Mouse (Mus musculus) thymus, adult 2 months (tissue): Measurements from ENCODE around the gene Pno1. TPM values are rescaled to one million over a fixed set of nuclear protein-coding genes. Genes with fewer than 3 reads are reported as not detected.

ENCODE experiments used
- DNase-seq: peaks from one replicate; pipeline ENCODE4 v3.0.0; 2021
- H3K27ac ChIP-seq: fragments of 200-500 bp; 2 replicates; pipeline ENCODE4 v1.5.1; 2012; ENCODE audit warnings: low read length, control low read depth; ENCODE audit not compliant: control insufficient read depth, insufficient read depth
- H3K27me3 ChIP-seq: fragments of 200-500 bp; 2 replicates; pipeline ENCODE4 v1.6.1; 2012; ENCODE audit warnings: mild to moderate bottlenecking, low read length, moderate library complexity, mixed read lengths; ENCODE audit not compliant: control insufficient read depth, insufficient read depth
- H3K36me3 ChIP-seq: fragments of 200-500 bp; 2 replicates; pipeline ENCODE4 v1.6.1; 2012; ENCODE audit warnings: mild to moderate bottlenecking, low read length, moderate library complexity; ENCODE audit not compliant: control insufficient read depth, insufficient read depth
- H3K4me1 ChIP-seq: fragments of 200-500 bp; replicated peaks from 2 replicates; pipeline ENCODE4 v1.6.1; 2012; ENCODE audit warnings: low read length; ENCODE audit not compliant: control insufficient read depth, insufficient read depth
- H3K4me3 ChIP-seq: fragments of 200-500 bp; 2 replicates; pipeline ENCODE4 v1.5.1; 2012; ENCODE audit warnings: mild to moderate bottlenecking, low read length, control low read depth, moderate library complexity; ENCODE audit not compliant: control insufficient read depth, insufficient read depth
- CTCF ChIP-seq: fragments of 200-500 bp; IDR thresholded peaks from 2 replicates; pipeline ENCODE4 v1.5.1; 2012; ENCODE audit warnings: mild to moderate bottlenecking, control low read depth, low read length, moderate library complexity, borderline replicate concordance; ENCODE audit not compliant: control insufficient read depth, poor library complexity, insufficient read depth; ENCODE audit errors: extremely low read depth
- POLR2A ChIP-seq: fragments of 200-500 bp; IDR thresholded peaks from 2 replicates; pipeline ENCODE4 v1.6.1; 2012; ENCODE audit warnings: mild to moderate bottlenecking, low read length, control low read depth, moderate library complexity; ENCODE audit not compliant: control insufficient read depth, poor library complexity, insufficient read depth; ENCODE audit errors: extremely low read depth
- WGBS: fragments of 180-500 bp; shearing (Covaris S2); methylation state at CpG from one replicate; pipeline ENCODE4 v1.1.7; 2018; 5-methylcytosine and 5-hydroxymethylcytosine counted together
- polyA plus RNA-seq: library from polyadenylated mRNA; depleted of rRNA; stranded (reverse); fragments of >200 nt; gene quantifications from 2 replicates; pipeline ENCODE4 v1.2.3, GENCODE M21; 2012

The Pno1 gene
- polyA plus RNA-seq, 1 experiment = 3.7 TPM

DNA sequence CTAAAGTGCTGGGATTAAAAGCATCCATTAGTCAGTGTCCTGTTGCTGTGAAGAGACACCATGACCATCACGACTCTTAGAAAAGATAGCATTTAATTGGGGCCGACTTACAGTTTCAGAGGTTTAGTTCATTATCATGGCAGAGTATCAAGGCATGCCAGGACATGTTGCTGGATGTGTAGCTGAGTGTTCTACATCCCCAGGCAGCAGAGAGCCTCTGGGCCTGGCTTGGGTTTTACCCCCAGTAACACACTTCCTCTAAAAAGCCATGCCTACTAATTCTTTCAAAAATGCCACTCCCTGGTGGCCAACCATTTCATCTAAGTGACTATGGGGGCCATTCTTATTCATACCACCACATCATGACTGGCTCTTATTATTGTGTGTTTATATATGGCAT is 28.2 kb downstream of the Pno1 start:
- Histone ChIP-seq H3K36me3 (no peaks in the 10 kb centered on the region), H3K27me3 (no peaks in the 10 kb centered on the region), H3K4me1 (no peaks in the 10 kb centered on the region; the same call in 1 of the 2 replicates), H3K4me3 (no peak overlapping the region), H3K27ac (no peak overlapping the region)
- TF ChIP-seq POLR2A = no peak
- TF ChIP-seq CTCF = no peak
- DNase-seq = no peak
- 89% methylated on average over 2 of the region's 2 CpGs for WGBS

DNA sequence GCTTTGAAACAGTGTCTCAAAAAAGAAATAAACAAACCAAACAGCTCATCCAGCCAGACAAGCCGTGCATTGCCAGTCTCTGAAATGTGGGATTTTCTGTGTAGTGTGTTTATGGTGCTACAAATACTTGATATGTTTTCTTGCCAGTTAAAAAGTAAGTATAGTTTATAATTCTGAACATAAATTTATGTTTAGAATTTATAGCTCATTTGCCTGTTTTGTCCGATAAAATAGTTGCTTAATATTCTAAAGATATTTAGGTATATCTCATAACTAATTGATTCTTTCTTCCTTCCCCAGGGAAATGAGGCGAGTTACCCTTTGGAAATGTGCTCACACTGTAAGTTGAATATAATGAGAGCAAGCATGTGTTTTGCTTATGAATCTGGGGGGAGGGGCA is 29.6 kb downstream of the Pno1 start, which contains the start of gene Wdr92:
Gene Wdr92, plus strand, starts transcription at position 301 of the 400 bp plus-strand sequence.
- TF ChIP-seq POLR2A = no peak
- TF ChIP-seq CTCF = no peak
- WGBS = 93% methylated on average over 3 of the region's 3 CpGs
- Histone ChIP-seq H3K27ac (no peak within 1 kb of the TSS), H3K36me3 (no peaks in the 10 kb centered on the region), H3K4me1 (no peaks in the 10 kb centered on the region; the same call in 1 of the 2 replicates), H3K27me3 (no peaks in the 10 kb centered on the region), H3K4me3 (no peak within 1 kb of the TSS)
- no peak for DNase-seq

GRCm38 (mm10) chr11:17180753-17181152 is 30.6 kb downstream of the Pno1 start:
- H3K27ac ChIP-seq = no peak overlapping the region
- no peaks in the 10 kb centered on the region for H3K36me3 ChIP-seq
- DNase-seq = no peak
- H3K4me1 ChIP-seq = no peaks in the 10 kb centered on the region; the same call in 1 of the 2 replicates
- H3K27me3 ChIP-seq = no peaks in the 10 kb centered on the region
- TF ChIP-seq POLR2A (no peak), CTCF (no peak)
- no peak overlapping the region for H3K4me3 ChIP-seq
- 58% methylated on average over 3 of the region's 3 CpGs for WGBS

- TF ChIP-seq CTCF = no peak
- TF ChIP-seq POLR2A = no peak
- H3K4me1 ChIP-seq = no peaks in the 10 kb centered on the region; the same call in 1 of the 2 replicates
- H3K27ac ChIP-seq = no peak overlapping the region
- H3K27me3 ChIP-seq = no peaks in the 10 kb centered on the region
- DNase-seq = no peak
- WGBS = 100% methylated on average over 1 of the region's 1 CpGs
- no peak overlapping the region for H3K4me3 ChIP-seq
- H3K36me3 ChIP-seq = no peaks in the 10 kb centered on the region
Observed at GRCm38 (mm10) chr11:17176638-17177037, 34.7 kb downstream of the Pno1 start.

- WGBS = 95% methylated on average over 4 of the region's 4 CpGs
- TF ChIP-seq CTCF (no peak), POLR2A (no peak)
- H3K4me1 ChIP-seq = no peaks in the 10 kb centered on the region
- no peak overlapping the region for H3K4me3 ChIP-seq
- no peaks in the 10 kb centered on the region for H3K36me3 ChIP-seq
- no peak overlapping the region for H3K27ac ChIP-seq
- DNase-seq = no peak
- H3K27me3 ChIP-seq = no peaks in the 10 kb centered on the region
Observed at GRCm38 (mm10) chr11:17172300-17172699, 39.1 kb downstream of the Pno1 start.

DNA sequence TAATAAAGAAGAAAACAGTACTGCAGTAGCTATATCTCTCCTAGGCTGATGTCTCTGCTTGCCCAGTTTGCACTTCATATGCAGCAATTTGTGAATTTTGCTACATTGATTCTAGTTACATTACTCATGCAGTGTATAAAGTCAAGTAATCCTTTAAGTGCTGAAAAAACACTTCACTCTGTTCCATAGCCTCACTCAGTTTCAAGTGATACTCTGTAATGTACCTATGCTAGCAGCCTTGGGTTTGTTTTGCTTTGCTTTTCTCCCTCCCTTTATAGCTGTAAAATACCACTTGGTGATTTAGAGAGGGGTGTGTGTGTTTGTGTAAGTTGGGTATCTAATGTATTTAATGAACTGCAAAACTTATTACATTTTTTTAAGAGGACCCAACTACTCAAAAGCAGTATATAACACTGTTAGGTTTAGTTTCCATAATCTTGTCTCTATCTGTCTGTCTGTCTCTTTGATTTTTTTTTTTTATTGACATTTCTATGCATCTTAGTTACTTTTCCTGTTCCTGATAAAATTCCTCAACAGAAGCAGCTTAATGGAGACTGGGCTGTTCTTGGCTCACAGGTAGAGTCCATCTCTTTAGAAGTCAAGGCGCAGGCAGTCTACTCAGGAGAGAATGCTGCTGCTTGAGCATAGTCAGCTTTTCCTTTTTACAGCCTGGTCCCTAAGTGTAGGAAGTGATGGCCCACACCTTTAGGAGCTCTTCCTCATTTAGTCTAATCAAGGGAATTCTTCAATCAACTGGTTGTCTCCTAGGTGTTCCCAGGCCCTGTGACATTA is 40.2 kb downstream of the Pno1 start:
- H3K36me3 ChIP-seq = no peaks in the 10 kb centered on the region
- no peak for TF ChIP-seq POLR2A
- TF ChIP-seq CTCF = no peak
- DNase-seq = no peak
- no peaks in the 10 kb centered on the region for H3K4me1 ChIP-seq
- H3K4me3 ChIP-seq = no peak overlapping the region
- H3K27me3 ChIP-seq = no peaks in the 10 kb centered on the region
- no peak overlapping the region for H3K27ac ChIP-seq
- 100% methylated on average over 1 of the region's 1 CpGs for WGBS

DNA sequence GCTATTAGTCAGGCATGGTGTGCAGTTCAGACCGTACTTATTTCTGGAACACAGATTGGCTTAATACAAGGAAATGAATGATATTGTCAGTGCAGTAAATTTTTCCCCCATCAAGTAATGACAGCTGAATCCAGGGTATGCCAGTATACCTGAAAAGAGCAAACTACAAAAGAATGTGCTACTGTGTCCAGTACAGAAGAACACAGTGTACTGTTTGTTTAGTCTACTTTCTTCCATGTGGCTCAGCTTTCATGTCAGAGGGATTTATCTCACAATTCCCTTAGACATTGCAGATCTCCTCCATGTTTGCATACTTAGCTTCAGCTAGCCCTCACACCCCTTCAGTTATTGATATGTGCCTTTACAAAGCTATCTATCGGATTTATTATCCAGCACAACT is 42.1 kb downstream of the Pno1 start:
- Histone ChIP-seq H3K36me3 (no peaks in the 10 kb centered on the region), H3K4me1 (0 out of 2 replicates have a peak, but pooled peaks cover 2% of the 10 kb centered on the region), H3K27me3 (no peaks in the 10 kb centered on the region), H3K4me3 (no peak overlapping the region), H3K27ac (no peak overlapping the region)
- 94% methylated on average over 2 of the region's 2 CpGs for WGBS
- no peak for DNase-seq
- TF ChIP-seq POLR2A (no peak), CTCF (no peak)
